Comparison of ENCODE assay signal across 8 mouse cellular contexts in the genomic region with DNA sequence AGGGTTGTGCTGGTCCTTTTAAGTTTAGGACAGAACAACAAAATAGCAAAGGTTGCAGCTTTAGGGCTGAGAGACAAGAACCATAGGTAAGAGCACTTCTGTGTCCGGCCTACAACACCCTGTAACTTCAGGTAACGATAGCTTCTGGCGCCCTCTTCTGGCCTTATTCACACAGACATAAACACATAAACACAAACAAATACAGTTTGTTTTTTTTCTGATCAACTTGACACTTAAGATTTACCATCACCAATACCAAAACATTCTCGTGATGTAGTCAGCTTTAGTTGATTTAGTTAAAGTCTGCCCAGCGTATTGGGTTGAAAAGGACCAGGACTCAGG. TPM values are rescaled to one million over a fixed set of nuclear protein-coding genes. Genes with fewer than 3 reads are reported as not detected.
DNase-seq lines count a peak whose midpoint lies in the region; ATAC-seq lines count a peak whose summit lies in the region.

No protein-coding gene starts in this region.

- peak; percentile 36 for DNase-seq in adrenal gland, postnatal 10 days
- no peak for DNase-seq in adrenal gland, adult 18-20 months (ENCODE audit: low spot score in 2 of 2)
- DNase-seq in limb, embryonic 11.5 days (ENCODE audit: low spot score): peak; percentile 34
- DNase-seq in limb, embryonic 10.5 days (ENCODE audit: low spot score): no peak
- peak; percentile 23 for DNase-seq in embryo, embryonic 11 days
- peak; percentile 87 for DNase-seq in naive thymus-derived CD4-positive, alpha-beta T cell, adult 2 months (ENCODE audit: low read depth)
- DNase-seq in Muller cell, postnatal 12 days (ENCODE audit: inconsistent ontology term): no peak
- no peak for DNase-seq in gastrocnemius, postnatal 14 days

- no peak for ATAC-seq in limb, embryonic 11.5 days (ENCODE audit: insufficient number of reproducible peaks, low FRiP score, low TSS enrichment, low read depth)

- no peak overlapping the region for H3K27ac ChIP-seq in limb, embryonic 11.5 days (replicated peaks; ENCODE audit: low read depth, low read length)
- no peak overlapping the region for H3K27ac ChIP-seq in limb, embryonic 10.5 days

- no peaks in the 10 kb centered on the region for H3K27me3 ChIP-seq in limb, embryonic 11.5 days (ENCODE audit: control insufficient read depth, insufficient read depth, low read length)
- H3K27me3 ChIP-seq in limb, embryonic 10.5 days (ENCODE audit: low read depth, poor library complexity, severe bottlenecking): no peaks in the 10 kb centered on the region

- H3K4me1 ChIP-seq in limb, embryonic 11.5 days (ENCODE audit: control insufficient read depth, insufficient read depth, low read length): no peaks in the 10 kb centered on the region
- H3K4me1 ChIP-seq in limb, embryonic 10.5 days: no peaks in the 10 kb centered on the region

- H3K36me3 ChIP-seq in limb, embryonic 11.5 days (ENCODE audit: control insufficient read depth, insufficient read depth, low read length): no peaks in the 10 kb centered on the region
- peaks cover 7% of the 10 kb centered on the region; the same call in 1 of the 2 replicates for H3K36me3 ChIP-seq in limb, embryonic 10.5 days

- intact Hi-C loops in gastrocnemius, postnatal 14 days (cut with DNase I; ENCODE audit: low total_unique reads): no loop called here

- no peaks in the 10 kb centered on the region for H3K9me3 ChIP-seq in limb, embryonic 11.5 days (ENCODE audit: control insufficient read depth, low read length)
- H3K9me3 ChIP-seq in limb, embryonic 10.5 days (replicated peaks): no peaks in the 10 kb centered on the region

- WGBS in limb, embryonic 11.5 days: 47% methylated on average over 5 of the region's 5 CpGs
- WGBS in limb, embryonic 10.5 days: 50% methylated on average over 5 of the region's 5 CpGs

- no peak overlapping the region for H3K4me2 ChIP-seq in limb, embryonic 11.5 days (ENCODE audit: low read depth, severe bottlenecking)

- H3K9ac ChIP-seq in limb, embryonic 11.5 days (ENCODE audit: low read length): no peak overlapping the region

- H3K4me3 ChIP-seq in limb, embryonic 11.5 days (ENCODE audit: low read depth, low read length): no peak overlapping the region
- H3K4me3 ChIP-seq in limb, embryonic 10.5 days: no peak overlapping the region

RNA-seq across cellular contexts. Expression of a gene that starts 10.6 kb away (rescaled TPM):
- 1 to 10 TPM; 1.3 to 1.9 TPM for total RNA-seq in adrenal gland, postnatal 10 days (2021)
- 1 to 10 TPM; 1.1 to 1.3 TPM for total RNA-seq in adrenal gland, adult 18-20 months (2021)
- 2.2 and 3.0 TPM in 2 replicates for polyA plus RNA-seq in limb, embryonic 11.5 days (2014; fragmentation: Nextera tagmentation; extraction: Ambion mirVana)
- 1.3 and 2.1 TPM in 2 replicates for polyA plus RNA-seq in limb, embryonic 10.5 days (2016; fragmentation: Nextera tagmentation; extraction: Ambion mirVana)
- total RNA-seq in gastrocnemius, postnatal 14 days (2021): under 1 TPM; 0.29 to 0.40 TPM

RNA-seq across cellular contexts. Expression of a gene that starts 10.6 kb away (rescaled TPM):
- total RNA-seq in adrenal gland, postnatal 10 days (2021): 10 to 100 TPM; 15.8 to 18.1 TPM
- 10 to 100 TPM; 27.7 to 28.4 TPM for total RNA-seq in adrenal gland, adult 18-20 months (2021)
- 29.2 and 31.5 TPM in 2 replicates for polyA plus RNA-seq in limb, embryonic 11.5 days (2014; fragmentation: Nextera tagmentation; extraction: Ambion mirVana)
- 22.0 and 27.1 TPM in 2 replicates for polyA plus RNA-seq in limb, embryonic 10.5 days (2016; fragmentation: Nextera tagmentation; extraction: Ambion mirVana)
- 10 to 100 TPM in 1 of 2 experiments, 1 to 10 TPM in 1; 9.2 to 10.5 TPM for total RNA-seq in gastrocnemius, postnatal 14 days (2021)

RNA-seq across cellular contexts. Expression of a gene that starts 42.9 kb away (rescaled TPM):
- 10 to 100 TPM; 10.1 to 15.3 TPM for total RNA-seq in adrenal gland, postnatal 10 days (2021)
- total RNA-seq in adrenal gland, adult 18-20 months (2021): 1 to 10 TPM; 5.9 to 6.0 TPM
- polyA plus RNA-seq in limb, embryonic 11.5 days (2014; fragmentation: Nextera tagmentation; extraction: Ambion mirVana): 31.6 and 35.7 TPM in 2 replicates
- 24.8 and 30.8 TPM in 2 replicates for polyA plus RNA-seq in limb, embryonic 10.5 days (2016; fragmentation: Nextera tagmentation; extraction: Ambion mirVana)
- total RNA-seq in gastrocnemius, postnatal 14 days (2021): 10 to 100 TPM; 16.4 to 18.4 TPM

RNA-seq across cellular contexts. Expression of a gene that starts 56.5 kb away (rescaled TPM):
- total RNA-seq in adrenal gland, postnatal 10 days (2021): 10 to 100 TPM; 68.5 to 72.8 TPM
- total RNA-seq in adrenal gland, adult 18-20 months (2021): 10 to 100 TPM; 61.5 to 65.5 TPM
- polyA plus RNA-seq in limb, embryonic 11.5 days (2014; fragmentation: Nextera tagmentation; extraction: Ambion mirVana): 138 and 150 TPM in 2 replicates
- polyA plus RNA-seq in limb, embryonic 10.5 days (2016; fragmentation: Nextera tagmentation; extraction: Ambion mirVana): 109 and 135 TPM in 2 replicates
- total RNA-seq in gastrocnemius, postnatal 14 days (2021): 10 to 100 TPM; 26.7 to 31.9 TPM

Comparison
In these comparisons a context has a peak if more than half of its experiments do, and no peak if none do; other contexts are left out.
1. DNase-seq: peak in adrenal gland, postnatal 10 days (single experiment), limb, embryonic 11.5 days (single experiment), embryo, embryonic 11 days (single experiment) and naive thymus-derived CD4-positive, alpha-beta T cell, adult 2 months (single experiment); none in adrenal gland, adult 18-20 months (0 of 2), limb, embryonic 10.5 days (single experiment), Muller cell, postnatal 12 days (single experiment) and gastrocnemius, postnatal 14 days (single experiment).